ENCODE assay signal across 8 mouse cellular contexts in genomic region chr4:41118706-41119292, GRCm38 (mm10). TPM values are rescaled to one million over a fixed set of nuclear protein-coding genes. Genes with fewer than 3 reads are reported as not detected.
DNase-seq lines count a peak whose midpoint lies in the region; ATAC-seq and TF ChIP-seq lines count a peak whose summit lies in the region.

No protein-coding gene starts in this region.

- H3K27ac ChIP-seq in forebrain, embryonic 14.5 days (ENCODE audit: low read depth, low read length): no peak overlapping the region
- H3K27ac ChIP-seq in limb, embryonic 14.5 days (replicated peaks; ENCODE audit: low read depth, low read length): no peak overlapping the region

- H3K27me3 ChIP-seq in forebrain, embryonic 14.5 days (replicated peaks; ENCODE audit: control insufficient read depth, insufficient read depth, low read length): no peaks in the 10 kb centered on the region
- H3K27me3 ChIP-seq in limb, embryonic 14.5 days (ENCODE audit: control insufficient read depth, insufficient read depth, low read length): no peaks in the 10 kb centered on the region

- TF ChIP-seq POLR2A in limb, embryonic 14.5 days (IDR thresholded peaks at IDR 0.05; ENCODE audit: borderline replicate concordance, extremely low read depth, insufficient read depth, insufficient read length): no peak

- no peaks in the 10 kb centered on the region for H3K9me3 ChIP-seq in forebrain, embryonic 14.5 days (replicated peaks; ENCODE audit: control insufficient read depth, low read length)
- no peaks in the 10 kb centered on the region for H3K9me3 ChIP-seq in limb, embryonic 14.5 days (ENCODE audit: control insufficient read depth, low read length)

- peaks cover 84% of the 10 kb centered on the region for H3K36me3 ChIP-seq in forebrain, embryonic 14.5 days (ENCODE audit: control insufficient read depth, insufficient read depth, low read length)
- H3K36me3 ChIP-seq in limb, embryonic 14.5 days (ENCODE audit: control insufficient read depth, insufficient read depth, low read length): peaks cover 91% of the 10 kb centered on the region

- ATAC-seq in forebrain, embryonic 14.5 days: 0 out of 2 replicates have a peak, but pooled peaks have one; percentile 22
- ATAC-seq in inflammation-experienced regulatory T-cells, adult 6 months: peak; percentile 54
- no peak for ATAC-seq in limb, embryonic 14.5 days (ENCODE audit: low FRiP score, low read depth)
- ATAC-seq in monocyte, adult 5-6 weeks (replicated peaks; ENCODE audit: insufficient number of reproducible peaks, low FRiP score, low TSS enrichment, poor library complexity, severe bottlenecking): peak; percentile 44

- WGBS in forebrain, embryonic 14.5 days: 75% methylated on average over 11 of the region's 11 CpGs
- 76% methylated on average over 11 of the region's 11 CpGs for WGBS in limb, embryonic 14.5 days

- peak; percentile 56 for DNase-seq in ovary, postnatal 36 days (ENCODE audit: low spot score)
- no peak for DNase-seq in ovary, adult 18-20 months (ENCODE audit: low spot score)
- peak; percentile 84 for DNase-seq in adrenal gland, postnatal 10 days
- DNase-seq in forebrain, embryonic 14.5 days (ENCODE audit: low spot score): peak; percentile 65
- DNase-seq in limb, embryonic 14.5 days (ENCODE audit: low spot score): peak; percentile 58
- DNase-seq in thymus, postnatal 36 days: peak; percentile 60 to 64

- H3K9ac ChIP-seq in forebrain, embryonic 14.5 days (ENCODE audit: low read length): no peak overlapping the region
- no peak overlapping the region for H3K9ac ChIP-seq in limb, embryonic 14.5 days (ENCODE audit: low read depth, low read length, severe bottlenecking)

- H3K4me3 ChIP-seq in forebrain, embryonic 14.5 days (ENCODE audit: low read depth, low read length): no peak overlapping the region
- H3K4me3 ChIP-seq in limb, embryonic 14.5 days (replicated peaks; ENCODE audit: low read length): no peak overlapping the region

- no peaks in the 10 kb centered on the region for H3K4me1 ChIP-seq in forebrain, embryonic 14.5 days (ENCODE audit: control insufficient read depth, insufficient read depth, low read length)
- H3K4me1 ChIP-seq in limb, embryonic 14.5 days (ENCODE audit: control insufficient read depth, insufficient read depth, low read length): peaks cover 9% of the 10 kb centered on the region

- H3K4me2 ChIP-seq in forebrain, embryonic 14.5 days (ENCODE audit: low read length): no peak overlapping the region
- no peak overlapping the region for H3K4me2 ChIP-seq in limb, embryonic 14.5 days (replicated peaks; ENCODE audit: low read depth, low read length, severe bottlenecking)

RNA-seq across cellular contexts. Expression of gene Nol6, which starts 5.5 kb away (rescaled TPM):
- 10 to 100 TPM; 35.7 to 41.3 TPM for total RNA-seq in adrenal gland, postnatal 10 days (2021)
- 23.8 and 32.6 TPM in 2 replicates for polyA plus RNA-seq in forebrain, embryonic 14.5 days (2014; fragmentation: Nextera tagmentation; extraction: Ambion mirVana)
- polyA plus RNA-seq in inflammation-experienced regulatory T-cells, adult 6 months (2017; shearing (Covaris generic)): 10 to 100 TPM; 14.5 to 20.3 (median 15.7) TPM
- polyA plus RNA-seq in limb, embryonic 14.5 days (2012; rRNA removed): 39.1 and 47.7 TPM in 2 replicates
- polyA plus RNA-seq in limb, embryonic 14.5 days (2014; fragmentation: Nextera tagmentation; extraction: Ambion mirVana): 29.2 and 30.7 TPM in 2 replicates
- 18.0 to 23.8 TPM (median 22.2 TPM) in 3 replicates for total RNA-seq in monocyte, adult 5-6 weeks (2017)

RNA-seq across cellular contexts. Expression of gene Ube2r2, which starts 16.7 kb away (rescaled TPM):
- 100 to 1,000 TPM; 105 to 107 TPM for total RNA-seq in adrenal gland, postnatal 10 days (2021)
- 63.2 and 74.3 TPM in 2 replicates for polyA plus RNA-seq in forebrain, embryonic 14.5 days (2014; fragmentation: Nextera tagmentation; extraction: Ambion mirVana)
- 10 to 100 TPM; 23.6 to 28.6 (median 25.6) TPM for polyA plus RNA-seq in inflammation-experienced regulatory T-cells, adult 6 months (2017; shearing (Covaris generic))
- 110 and 182 TPM in 2 replicates for polyA plus RNA-seq in limb, embryonic 14.5 days (2012; rRNA removed)
- polyA plus RNA-seq in limb, embryonic 14.5 days (2014; fragmentation: Nextera tagmentation; extraction: Ambion mirVana): 96.6 and 108 TPM in 2 replicates
- 34.8 to 50.0 TPM (median 44.1 TPM) in 3 replicates for total RNA-seq in monocyte, adult 5-6 weeks (2017)

RNA-seq across cellular contexts. Expression of gene Aqp3, which starts 20.8 kb away (rescaled TPM):
- under 1 TPM; 0.63 to 0.76 TPM for total RNA-seq in adrenal gland, postnatal 10 days (2021)
- polyA plus RNA-seq in forebrain, embryonic 14.5 days (2014; fragmentation: Nextera tagmentation; extraction: Ambion mirVana): not detected in 2 replicates
- polyA plus RNA-seq in inflammation-experienced regulatory T-cells, adult 6 months (2017; shearing (Covaris generic)): 10 to 100 TPM; 15.2 to 21.2 (median 15.4) TPM
- polyA plus RNA-seq in limb, embryonic 14.5 days (2012; rRNA removed): 56.2 and 72.9 TPM in 2 replicates
- polyA plus RNA-seq in limb, embryonic 14.5 days (2014; fragmentation: Nextera tagmentation; extraction: Ambion mirVana): 31.5 and 36.6 TPM in 2 replicates
- 0.38 to 1.4 TPM in 2 of 3 replicates, not detected in the other for total RNA-seq in monocyte, adult 5-6 weeks (2017)

Comparison
In these comparisons a context has a peak if more than half of its experiments do, and no peak if none do; other contexts are left out.
1. RNA of gene Aqp3, which starts 20.8 kb away (polyA plus RNA-seq): 31.5 to 72.9 TPM in limb, embryonic 14.5 days and 15.2 to 21.2 TPM in inflammation-experienced regulatory T-cells, adult 6 months; not detected in forebrain, embryonic 14.5 days; every median in the first group is over 10 times any median in the second.